Mouse (Mus musculus) C2C12 (cell line): Measurements from ENCODE around the gene Stpg4.

ENCODE experiments used
- CTCF ChIP-seq: IDR thresholded peaks from one replicate; pipeline ENCODE4 v1.5.1; 2011; ENCODE audit not compliant: control insufficient read depth, insufficient read depth, insufficient read length
- MAX ChIP-seq: IDR thresholded peaks from one replicate; pipeline ENCODE4 v1.6.1; 2011; ENCODE audit warnings: mild to moderate bottlenecking, control low read depth
- USF1 ChIP-seq: IDR thresholded peaks from one replicate; pipeline ENCODE4 v1.6.1; 2011; ENCODE audit warnings: low read depth, mild to moderate bottlenecking, control low read depth, moderate library complexity

DNA sequence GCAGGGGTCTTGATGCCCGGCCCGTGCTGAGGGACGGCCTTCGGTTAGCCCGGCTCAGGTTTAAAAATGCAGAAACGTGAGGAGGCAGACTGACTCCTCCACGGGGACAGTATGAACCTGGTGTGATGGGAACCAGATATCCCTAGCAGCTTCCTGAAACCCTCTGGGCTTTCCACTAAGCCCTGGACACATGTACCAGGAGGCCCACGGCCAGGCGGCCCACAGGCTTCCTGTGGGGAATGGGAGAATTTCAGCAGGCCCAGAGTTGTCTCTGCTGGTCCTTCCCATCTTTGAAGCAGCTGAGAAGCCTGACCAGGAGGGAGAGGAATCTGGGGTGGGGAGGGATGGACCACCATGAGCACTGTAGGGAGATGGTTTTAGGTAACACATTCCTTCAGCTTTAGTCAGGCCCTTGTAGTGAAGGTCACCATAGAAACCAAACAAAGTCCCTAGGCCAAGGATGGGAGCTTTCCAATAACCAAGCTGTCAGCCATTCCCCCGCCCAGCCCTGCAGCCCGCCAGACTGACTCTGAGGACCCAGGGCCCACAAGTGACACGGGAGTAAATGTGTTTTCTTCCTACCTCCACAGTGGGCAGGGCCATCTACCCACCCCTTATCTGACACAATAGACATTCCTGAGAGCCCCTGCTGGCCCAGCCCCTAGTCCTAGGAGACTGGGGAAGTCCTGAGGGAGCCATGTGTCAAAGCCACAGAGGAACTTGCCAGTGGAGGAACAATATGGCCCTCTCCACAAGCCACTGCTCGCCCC lies 76.9 kb downstream of the Stpg4 start:
- TF ChIP-seq CTCF, result no peak
- TF ChIP-seq USF1, result no peak
- peak; percentile 39 for TF ChIP-seq MAX
